Mouse (Mus musculus) lung, postnatal 14 days (tissue): ENCODE measurements around the gene Haghl.

ENCODE experiments used
- DNase-seq: peaks from one replicate; pipeline ENCODE4 v3.0.0; 2021

Gene Haghl

GRCm38 (mm10) chr17:25785281-25785745, at the start of gene Haghl:
Haghl (minus strand) TSS chr17:25785673.
- DNase-seq = peak; percentile 97

GRCm38 (mm10) chr17:25834595-25835222, 49.2 kb upstream of the Haghl start:
- no peak for DNase-seq

- no peak for DNase-seq
These were observed 48.6 kb upstream of the Haghl start for GRCm38 (mm10) chr17:25833961-25834594.

DNA sequence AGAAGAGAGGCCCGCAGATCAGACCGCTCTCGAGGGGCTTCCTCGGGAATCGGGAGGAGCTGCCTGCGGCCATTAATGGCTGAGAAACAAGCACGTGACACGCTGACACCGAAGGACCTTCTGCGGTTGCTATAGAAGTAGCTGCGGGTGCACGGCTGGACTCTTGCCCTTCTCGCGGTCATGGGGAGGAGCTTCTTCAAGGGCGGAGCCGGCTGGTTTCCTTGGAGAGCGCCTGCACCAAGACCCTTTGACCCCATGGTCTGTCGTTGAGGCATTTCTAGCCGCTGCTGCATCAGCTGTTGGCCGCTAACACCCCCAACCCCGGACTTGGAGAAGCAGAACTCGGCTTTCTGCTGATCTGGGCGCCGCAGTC, 47.8 kb upstream of the Haghl start, which contains the start of gene Stub1:
TSS of gene Stub1 (minus strand) at position 114 of the 373 bp plus-strand sequence.
- DNase-seq = peak; percentile 89

- DNase-seq = peak; percentile 100
These were observed 47.2 kb upstream of the Haghl start for GRCm38 (mm10) chr17:25832436-25833290.

- no peak for DNase-seq
These were observed 46.2 kb upstream of the Haghl start for GRCm38 (mm10) chr17:25831451-25832281.

DNA sequence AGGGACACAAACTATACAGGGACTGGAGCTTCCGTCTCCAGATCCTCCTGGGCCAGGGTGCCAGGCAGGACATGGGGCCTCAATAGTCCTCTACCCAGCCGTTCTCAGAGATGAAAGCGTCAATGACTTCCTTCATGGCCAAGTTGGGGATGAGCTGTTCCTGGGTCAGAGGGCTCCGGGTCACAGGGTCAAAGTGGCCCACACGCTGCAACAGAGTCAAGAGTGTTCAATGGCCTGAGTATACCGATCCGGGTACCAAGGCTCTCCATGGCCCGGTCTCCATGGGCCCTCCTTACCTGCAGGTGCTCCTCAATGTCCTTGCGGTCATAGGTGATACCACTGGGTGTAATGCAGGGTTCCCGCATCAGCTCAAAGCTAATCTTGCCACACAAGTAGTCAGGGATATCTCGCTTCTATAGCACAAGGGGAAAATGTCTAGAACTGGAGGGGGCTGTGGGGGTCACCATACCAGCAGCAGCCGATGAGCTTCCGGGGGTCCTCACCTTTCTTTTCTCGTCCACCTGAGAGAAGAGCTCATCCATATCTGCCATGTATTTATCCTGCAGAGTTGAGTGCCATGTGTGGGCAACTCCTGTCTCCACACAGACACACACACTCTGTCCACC, 45.4 kb upstream of the Haghl start:
- DNase-seq = no peak

GRCm38 (mm10) chr17:25830200-25830753, 44.8 kb upstream of the Haghl start:
- no peak for DNase-seq

DNA sequence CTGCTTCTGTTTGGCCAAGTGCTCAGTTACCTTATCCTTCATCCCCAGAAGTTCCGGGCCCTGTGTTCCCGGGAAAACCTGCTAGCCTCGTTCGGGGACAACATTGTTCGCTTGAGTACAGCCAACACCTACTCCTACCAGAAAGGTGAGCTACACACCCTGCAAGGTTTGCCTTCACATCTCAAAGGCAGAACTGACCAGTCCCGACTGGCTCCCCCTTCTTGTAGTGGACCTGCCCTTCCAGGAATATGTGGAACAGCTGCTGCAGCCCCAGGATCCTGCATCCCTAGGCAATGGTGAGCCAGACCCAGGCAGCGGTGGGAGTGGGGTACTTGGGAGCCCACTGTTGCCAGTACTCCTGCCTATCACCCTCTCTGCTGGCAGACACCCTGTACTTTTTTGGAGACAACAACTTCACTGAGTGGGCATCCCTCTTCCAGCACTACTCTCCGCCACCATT, 44.1 kb upstream of the Haghl start:
- DNase-seq = no peak

GRCm38 (mm10) chr17:25828712-25829557, 43.5 kb upstream of the Haghl start, which contains the start of gene Jmjd8:
Jmjd8 (plus strand) TSS chr17:25828867.
- DNase-seq = peak; percentile 76

GRCm38 (mm10) chr17:25828223-25828594, 42.7 kb upstream of the Haghl start:
- no peak for DNase-seq

DNA sequence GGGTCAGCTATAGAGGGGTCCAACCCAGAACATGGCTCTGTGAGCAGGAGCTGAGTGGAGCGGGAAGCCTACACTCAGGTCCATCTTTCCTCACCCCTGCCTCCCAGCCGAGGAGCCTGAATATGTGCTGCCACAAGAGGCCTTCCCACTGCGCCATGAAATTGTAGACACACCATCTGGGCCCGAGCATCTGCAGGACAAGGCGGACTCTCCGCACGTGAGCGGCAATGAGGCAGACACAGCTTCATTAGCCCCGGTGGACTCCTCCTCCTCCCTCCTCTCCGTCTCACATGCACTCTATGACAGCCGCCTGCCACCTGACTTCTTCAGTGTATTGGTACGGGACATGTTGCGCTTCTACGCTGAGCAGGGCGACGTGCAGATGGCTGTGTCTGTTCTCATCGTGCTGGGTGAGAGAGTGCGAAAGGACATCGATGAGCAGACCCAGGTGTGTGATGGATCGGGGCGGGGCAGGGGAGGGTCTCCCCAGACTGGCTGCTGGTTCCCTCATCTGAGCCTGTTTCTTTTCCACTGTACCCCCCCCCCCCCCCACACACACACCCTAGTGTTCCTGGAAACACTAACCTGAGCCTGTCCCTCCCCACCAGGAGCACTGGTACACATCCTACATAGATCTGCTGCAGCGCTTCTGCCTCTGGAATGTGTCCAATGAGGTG, 42.2 kb upstream of the Haghl start:
- no peak for DNase-seq

DNA sequence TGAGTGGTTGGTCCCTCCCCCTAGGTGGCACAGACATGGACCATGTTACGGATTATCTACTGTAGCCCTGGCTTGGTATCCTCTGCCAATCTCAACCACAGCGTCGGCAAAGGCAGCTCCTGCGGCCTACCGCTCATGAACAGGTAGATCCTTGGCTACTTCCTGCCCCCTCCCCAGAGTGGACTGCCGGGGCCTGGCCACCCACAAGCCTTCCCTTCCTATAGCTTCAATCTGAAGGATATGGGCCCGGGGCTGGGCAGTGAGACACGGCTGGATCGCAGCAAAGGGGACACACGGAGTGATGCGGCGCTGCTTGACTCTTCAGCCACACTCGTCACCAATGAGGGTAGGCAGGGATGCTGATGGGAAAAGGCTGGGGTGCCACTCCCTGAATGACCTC, 41.5 kb upstream of the Haghl start:
- no peak for DNase-seq

GRCm38 (mm10) chr17:25825984-25826570, 40.6 kb upstream of the Haghl start:
- DNase-seq = no peak

- DNase-seq = no peak
These were observed 39.8 kb upstream of the Haghl start for GRCm38 (mm10) chr17:25825311-25825710.

DNA sequence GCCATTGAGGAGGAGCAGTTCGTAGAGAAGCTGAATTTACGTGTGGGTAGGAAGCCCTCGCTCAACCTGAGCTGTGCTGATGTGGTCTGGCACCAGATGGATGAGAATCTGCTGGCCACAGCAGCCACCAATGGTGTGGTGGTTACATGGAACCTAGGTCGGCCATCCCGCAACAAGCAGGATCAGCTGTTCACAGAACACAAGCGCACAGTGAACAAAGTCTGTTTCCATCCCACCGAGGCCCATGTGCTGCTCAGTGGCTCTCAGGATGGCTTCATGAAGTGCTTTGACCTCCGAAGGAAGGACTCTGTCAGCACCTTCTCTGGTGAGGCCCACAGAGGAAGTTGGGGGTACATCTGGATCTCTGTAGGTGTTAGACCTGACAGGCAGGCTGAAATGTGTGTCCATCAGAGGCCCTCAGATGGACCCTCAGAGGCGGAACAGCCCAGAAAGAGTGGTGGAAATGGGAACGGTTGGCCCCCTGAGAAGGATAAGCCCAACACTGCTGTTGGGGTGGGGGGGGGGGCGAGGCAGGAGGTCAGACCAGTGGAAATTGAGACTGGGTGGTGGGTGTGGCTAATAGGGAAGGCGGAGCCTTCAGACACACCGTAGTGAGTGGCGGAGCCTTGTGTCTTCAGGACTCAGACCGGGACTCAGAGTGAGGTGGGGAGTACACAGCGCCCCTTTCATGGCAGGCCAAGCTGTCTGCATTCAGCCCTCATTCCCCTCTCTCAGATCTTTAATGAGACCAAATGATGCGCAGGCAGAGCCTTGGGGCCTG, 39.1 kb upstream of the Haghl start:
- DNase-seq = no peak

DNA sequence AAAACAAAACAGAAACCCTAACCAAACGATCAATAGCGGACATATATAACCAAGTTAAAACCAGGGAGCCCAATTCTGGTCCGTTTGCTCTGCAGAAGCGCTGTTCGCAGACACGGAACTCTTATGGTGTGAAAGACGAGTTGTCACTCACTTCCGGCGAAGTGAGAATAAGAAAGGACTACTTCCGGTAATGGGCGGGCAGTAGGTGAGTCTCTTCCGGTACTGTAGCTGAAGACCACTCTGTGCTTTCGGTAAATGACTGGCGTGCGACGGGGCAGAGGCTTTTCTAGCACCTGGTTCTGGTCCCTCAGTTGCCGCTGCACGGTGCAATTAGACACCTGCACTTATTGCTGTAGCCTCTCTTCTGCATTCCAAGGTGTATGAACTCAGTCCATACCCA, 38.0 kb upstream of the Haghl start, which contains the start of gene Wdr24:
TSS of gene Wdr24 (plus strand) at position 176 of the 400 bp plus-strand sequence.
- peak; percentile 77 for DNase-seq

DNA sequence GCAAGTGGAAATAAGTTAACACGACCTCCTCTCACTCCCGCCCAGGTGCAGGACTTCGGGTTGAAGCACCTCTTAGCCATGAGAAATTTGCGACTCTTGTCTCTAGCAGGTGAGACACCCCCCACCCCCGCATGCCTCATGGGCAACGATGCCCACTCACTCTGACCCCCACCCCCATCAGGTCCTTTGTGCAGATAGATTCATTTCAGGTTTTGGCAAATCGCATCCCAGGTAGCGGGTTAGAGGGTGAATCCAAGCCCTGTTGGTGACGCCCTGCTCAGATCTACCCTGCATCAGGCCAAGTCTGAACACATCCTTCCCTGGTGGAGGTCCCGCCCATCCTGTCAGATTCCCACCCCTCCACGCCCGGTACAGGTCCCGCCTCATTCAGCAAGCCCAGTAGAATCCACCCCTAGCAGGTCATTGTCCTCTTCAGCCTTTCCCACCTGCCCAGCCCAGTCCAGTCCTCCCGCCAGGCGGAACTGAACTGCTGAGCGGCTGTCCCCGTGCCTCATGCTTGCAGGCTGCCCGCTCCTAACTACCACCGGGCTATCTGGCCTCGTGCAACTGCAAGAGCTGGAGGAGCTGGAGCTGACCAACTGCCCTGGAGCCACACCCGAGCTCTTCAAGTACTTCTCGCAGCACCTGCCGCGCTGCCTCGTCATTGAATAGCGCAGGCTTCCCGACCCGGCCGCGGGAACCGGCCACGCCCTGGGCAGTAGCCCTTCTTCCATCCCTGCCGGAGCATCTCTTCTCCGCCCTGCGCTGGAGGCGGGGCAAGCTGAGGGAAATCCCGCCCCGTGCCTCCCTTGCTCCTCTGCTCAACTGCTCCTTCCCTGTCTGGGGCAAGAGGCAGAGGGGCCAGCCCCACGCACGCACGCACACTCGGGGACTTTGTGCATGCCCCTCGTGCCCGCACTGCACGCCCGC, 33.6 kb upstream of the Haghl start:
- DNase-seq = no peak
